Mouse (Mus musculus): Measurements from ENCODE around the gene Nav2.

Gene Nav2

GRCm38 (mm10) chr7:48908521-48909341, at the start of gene Nav2:
Gene Nav2, plus strand, starts transcription at chr7:48908716.
- no peak for DNase-seq (ENCODE audit: low spot score)

- DNase-seq (ENCODE audit: low spot score): no peak
Observed at GRCm38 (mm10) chr7:48859362-48859761, 49.2 kb upstream of the Nav2 start.

GRCm38 (mm10) chr7:48860948-48861347, 47.6 kb upstream of the Nav2 start:
- no peak for DNase-seq (ENCODE audit: low spot score)

GRCm38 (mm10) chr7:48861796-48862195, 46.7 kb upstream of the Nav2 start:
- no peak for DNase-seq (ENCODE audit: low spot score)

- no peak for DNase-seq (ENCODE audit: low spot score)
Observed at GRCm38 (mm10) chr7:48864199-48864598, 44.3 kb upstream of the Nav2 start.

- DNase-seq (ENCODE audit: low spot score): no peak
Observed at GRCm38 (mm10) chr7:48864671-48865458, 43.7 kb upstream of the Nav2 start.

- DNase-seq (ENCODE audit: low spot score): no peak
Observed at GRCm38 (mm10) chr7:48867576-48867975, 40.9 kb upstream of the Nav2 start.

- no peak for DNase-seq (ENCODE audit: low spot score)
Observed at GRCm38 (mm10) chr7:48870144-48870543, 38.4 kb upstream of the Nav2 start.

- DNase-seq (ENCODE audit: low spot score): no peak
Observed at GRCm38 (mm10) chr7:48870579-48871180, 37.8 kb upstream of the Nav2 start.

- no peak for DNase-seq (ENCODE audit: low spot score)
Observed at GRCm38 (mm10) chr7:48871292-48871691, 37.2 kb upstream of the Nav2 start.

- DNase-seq (ENCODE audit: low spot score): no peak
Observed at GRCm38 (mm10) chr7:48875096-48875495, 33.4 kb upstream of the Nav2 start.

GRCm38 (mm10) chr7:48876526-48876925, 32.0 kb upstream of the Nav2 start:
- DNase-seq (ENCODE audit: low spot score): peak; percentile 46

GRCm38 (mm10) chr7:48877786-48878390, 30.6 kb upstream of the Nav2 start:
- no peak for DNase-seq (ENCODE audit: low spot score)

GRCm38 (mm10) chr7:48879574-48879973, 28.9 kb upstream of the Nav2 start:
- no peak for DNase-seq (ENCODE audit: low spot score)

- peak; percentile 98 for DNase-seq (ENCODE audit: low spot score)
Observed at GRCm38 (mm10) chr7:48880591-48881481, 27.7 kb upstream of the Nav2 start.

GRCm38 (mm10) chr7:48881486-48881885, 27.0 kb upstream of the Nav2 start, which contains the start of gene E2f8:
Gene E2f8, minus strand, starts transcription at chr7:48881596.
- DNase-seq (ENCODE audit: low spot score): peak; percentile 85

- peak; percentile 13 for DNase-seq (ENCODE audit: low spot score)
Observed at GRCm38 (mm10) chr7:48881971-48882609, 26.4 kb upstream of the Nav2 start.

GRCm38 (mm10) chr7:48883525-48884265, 24.8 kb upstream of the Nav2 start:
- no peak for DNase-seq (ENCODE audit: low spot score)

GRCm38 (mm10) chr7:48884266-48884611, 24.3 kb upstream of the Nav2 start:
- DNase-seq (ENCODE audit: low spot score): no peak

GRCm38 (mm10) chr7:48887973-48888372, 20.5 kb upstream of the Nav2 start:
- no peak for DNase-seq (ENCODE audit: low spot score)

All from urinary bladder, postnatal 14 days (tissue).